Mouse (Mus musculus) embryonic stem cell, embryonic (primary cell): ENCODE measurements around the gene Mcf2l.

ENCODE experiments used
- CTCF ChIA-PET, 4 experiments: fragments of 300-600 bp in 2 of 4; fragments of 350-600 bp in 2 of 4; sonication (Branson Sonifier 250); formaldehyde crosslinking; loops; one replicate each; lab custom pipeline; 2022; ENCODE audit warnings: inconsistent platforms in 2 of 4; lab: Charles Lee
- POLR2A ChIA-PET, 4 experiments: fragments of 300-600 bp in 2 of 4; fragments of 350-600 bp in 2 of 4; sonication (Branson Sonifier 250); formaldehyde crosslinking; loops; one replicate each; lab custom pipeline; 2022; ENCODE audit warnings: antibody characterized with exemption in 4 of 4, inconsistent platforms in 1 of 4; lab: Charles Lee

The Mcf2l gene

GRCm38 (mm10) chr8:12894783-12895534 lies 21.4 kb downstream of the Mcf2l start:
- POLR2A ChIA-PET: interaction anchor here in 3 of 4 experiments (0.6 to 1.4 kb wide), 5 partner anchors 10 to 35 kb away, joined by 3 to 5 read pairs (median 3); partner anchors contain the start of gene Mcf2l (in 2 of the 3)
- CTCF ChIA-PET: interaction anchor here in 3 of 4 experiments (0.6 to 3.9 kb wide), 9 partner anchors 8 to 359 kb away, joined by 3 to 44 read pairs (median 3); partner anchors contain the start of genes Adprhl1 (in 1 of the 3) and Mcf2l (in 1 of the 3)

GRCm38 (mm10) chr8:12895535-12896150 lies 22.0 kb downstream of the Mcf2l start:
- POLR2A ChIA-PET: interaction anchor here in 3 of 4 experiments (0.6 to 1.7 kb wide), 8 partner anchors 9 to 210 kb away, joined by 3 to 8 read pairs (median 3); partner anchors contain the start of genes Mcf2l (in 3 of the 3), Cul4a (in 1 of the 3) and Pcid2 (in 1 of the 3)
- CTCF ChIA-PET: interaction anchor here (0.6 to 3.9 kb wide), 23 partner anchors 8 to 410 kb away, joined by 3 to 44 read pairs (median 4); partner anchors contain the start of genes Adprhl1 (in 1 of the 4) and Mcf2l (in 1 of the 4)

- CTCF ChIA-PET: interaction anchor here (0.6 to 3.9 kb wide), 67 partner anchors 8 to 712 kb away, joined by 3 to 44 read pairs (median 4); partner anchors contain the start of genes Mcf2l (in 3 of the 4) and Adprhl1 (in 2 of the 4)
- POLR2A ChIA-PET: interaction anchor here in 3 of 4 experiments (0.5 to 2.3 kb wide), 13 partner anchors 9 to 394 kb away, joined by 3 to 8 read pairs (median 3); partner anchors contain the start of genes Mcf2l (in 3 of the 3), Cul4a (in 1 of the 3) and Pcid2 (in 1 of the 3)
Observed at GRCm38 (mm10) chr8:12896494-12897373, 23.1 kb downstream of the Mcf2l start.

- POLR2A ChIA-PET: interaction anchor here in 3 of 4 experiments (0.6 to 2.3 kb wide), 4 partner anchors 14 to 395 kb away, joined by 3 to 5 read pairs (median 4); partner anchors contain the start of gene Mcf2l (in 1 of the 3)
Observed at GRCm38 (mm10) chr8:12897815-12898214, 24.2 kb downstream of the Mcf2l start.

GRCm38 (mm10) chr8:12903790-12904415 lies 30.3 kb downstream of the Mcf2l start:
- POLR2A ChIA-PET: interaction anchor here in 3 of 4 experiments (0.5 to 1.5 kb wide), 17 partner anchors 9 to 448 kb away, joined by 3 to 8 read pairs (median 3); partner anchors contain the start of genes Mcf2l (in 1 of the 3) and Proz (in 1 of the 3)
- CTCF ChIA-PET: interaction anchor here in 3 of 4 experiments (0.6 to 1.9 kb wide), 6 partner anchors 8 to 1291 kb away, joined by 3 to 7 read pairs (median 4); no protein-coding TSS in a partner anchor

More at GRCm38 (mm10) chr8:12897815-12898214, 24.2 kb downstream of the Mcf2l start:
- CTCF ChIA-PET: interaction anchor here in 2 of 4 experiments (1.0 to 1.9 kb wide), 4 partner anchors 14 to 87 kb away, joined by 3 to 8 read pairs (median 4); no protein-coding TSS in a partner anchor

GRCm38 (mm10) chr8:12905122-12905521 lies 31.5 kb downstream of the Mcf2l start:
- POLR2A ChIA-PET: interaction anchor here in 3 of 4 experiments (0.6 to 1.7 kb wide), 8 partner anchors 9 to 1199 kb away, joined by 3 to 8 read pairs (median 6); no protein-coding TSS in a partner anchor
- CTCF ChIA-PET: interaction anchor here (0.5 to 1.7 kb wide), 6 partner anchors 8 to 140 kb away, joined by 3 to 9 read pairs (median 4); no protein-coding TSS in a partner anchor

GRCm38 (mm10) chr8:12905599-12906321 lies 32.2 kb downstream of the Mcf2l start:
- CTCF ChIA-PET: interaction anchor here (0.6 to 1.7 kb wide), 5 partner anchors 9 to 73 kb away, joined by 3 to 9 read pairs (median 5); no protein-coding TSS in a partner anchor

GRCm38 (mm10) chr8:12906597-12906996 lies 33.0 kb downstream of the Mcf2l start:
- ChIA-PET POLR2A (interaction anchor here in 1 of 4 experiments (1.5 to 1.7 kb wide), 2 partner anchors 8 to 10 kb away, joined by 3 to 7 read pairs; no protein-coding TSS in a partner anchor), CTCF (interaction anchor here in 2 of 4 experiments (1.3 to 1.7 kb wide), 2 partner anchors 10 kb away, joined by 5 to 9 read pairs; no protein-coding TSS in a partner anchor)

More at GRCm38 (mm10) chr8:12905599-12906321, 32.2 kb downstream of the Mcf2l start:
- POLR2A ChIA-PET: interaction anchor here in 3 of 4 experiments (0.6 to 1.7 kb wide), 5 partner anchors 9 to 1199 kb away, joined by 3 to 8 read pairs (median 7); no protein-coding TSS in a partner anchor

- POLR2A ChIA-PET: interaction anchor here in 2 of 4 experiments (0.6 to 1.5 kb wide), 4 partner anchors 7 to 720 kb away, joined by 3 read pairs; no protein-coding TSS in a partner anchor
- CTCF ChIA-PET: interaction anchor here in 3 of 4 experiments (0.6 to 2.0 kb wide), 7 partner anchors 11 to 408 kb away, joined by 3 to 6 read pairs (median 3); no protein-coding TSS in a partner anchor
Observed at GRCm38 (mm10) chr8:12907730-12908129, 34.1 kb downstream of the Mcf2l start.

- POLR2A ChIA-PET: interaction anchor here (0.7 to 1.8 kb wide), 17 partner anchors 8 to 759 kb away, joined by 3 to 8 read pairs (median 3); no protein-coding TSS in a partner anchor
- CTCF ChIA-PET: interaction anchor here in 3 of 4 experiments (0.6 to 1.9 kb wide), 11 partner anchors 9 to 1832 kb away, joined by 3 to 8 read pairs (median 5); partner anchors contain the start of gene Lamp1 (in 1 of the 3)
Observed at GRCm38 (mm10) chr8:12912011-12912410, 38.4 kb downstream of the Mcf2l start.

- POLR2A ChIA-PET: interaction anchor here in 2 of 4 experiments (0.8 to 2.0 kb wide), 10 partner anchors 9 to 42 kb away, joined by 3 to 14 read pairs (median 3); partner anchors contain the start of gene Mcf2l (in 2 of the 2)
Observed at GRCm38 (mm10) chr8:12915187-12916006, 41.8 kb downstream of the Mcf2l start.

GRCm38 (mm10) chr8:12916156-12916900 lies 42.7 kb downstream of the Mcf2l start:
- CTCF ChIA-PET: interaction anchor here in 1 of 4 experiments (1.9 kb wide), 1 partner anchor 11 kb away, joined by 17 read pairs; no protein-coding TSS in a partner anchor
- POLR2A ChIA-PET: interaction anchor here (0.5 to 2.0 kb wide), 6 partner anchors 9 to 45 kb away, joined by 3 to 14 read pairs (median 4); no protein-coding TSS in a partner anchor

More at GRCm38 (mm10) chr8:12915187-12916006, 41.8 kb downstream of the Mcf2l start:
- CTCF ChIA-PET: interaction anchor here in 2 of 4 experiments (0.6 to 1.9 kb wide), 3 partner anchors 12 to 45 kb away, joined by 3 to 17 read pairs (median 6); no protein-coding TSS in a partner anchor

GRCm38 (mm10) chr8:12917029-12917428 lies 43.4 kb downstream of the Mcf2l start:
- CTCF ChIA-PET: no interaction called here
- POLR2A ChIA-PET: interaction anchor here in 3 of 4 experiments (1.1 to 1.7 kb wide), 3 partner anchors 9 to 14 kb away, joined by 3 to 5 read pairs (median 3); no protein-coding TSS in a partner anchor
